Mouse (Mus musculus) bone marrow, adult 2 months (tissue): ENCODE measurements around the gene Atp11a. TPM values are rescaled to one million over a fixed set of nuclear protein-coding genes. Genes with fewer than 3 reads are reported as not detected.

Experiments
- H3K27ac ChIP-seq: fragments of 200-500 bp; 2 replicates; pipeline ENCODE4 v1.5.1; 2012; ENCODE audit warnings: low read depth, mild to moderate bottlenecking, control low read depth, inconsistent platforms, low read length; ENCODE audit not compliant: control insufficient read depth, poor library complexity, insufficient read depth
- H3K4me1 ChIP-seq: fragments of 200-500 bp; 2 replicates; pipeline ENCODE4 v1.6.1; 2011; ENCODE audit warnings: low read length; ENCODE audit not compliant: control insufficient read depth, insufficient read depth
- H3K4me3 ChIP-seq: fragments of 200-500 bp; replicated peaks from 2 replicates; pipeline ENCODE3; 2011; ENCODE audit warnings: mild to moderate bottlenecking, low read depth, low read length, control low read depth; ENCODE audit not compliant: control insufficient read depth
- CTCF ChIP-seq: fragments of 200-500 bp; IDR thresholded peaks from 2 replicates; pipeline ENCODE4 v1.5.1; 2011; ENCODE audit warnings: low read length, control low read depth; ENCODE audit not compliant: control insufficient read depth, insufficient read depth
- POLR2A ChIP-seq: fragments of 200-500 bp; IDR thresholded peaks from 2 replicates; pipeline ENCODE4 v1.6.1; 2011; ENCODE audit warnings: low read depth, mild to moderate bottlenecking, control low read depth, low read length, borderline replicate concordance; ENCODE audit not compliant: control insufficient read depth
- WGBS: fragments of 180-500 bp; shearing (Covaris S2); methylation state at CpG from one replicate; pipeline ENCODE4 v1.1.7; 2018; 5-methylcytosine and 5-hydroxymethylcytosine counted together
- polyA plus RNA-seq: library from polyadenylated mRNA; stranded (reverse); fragments of >200 nt; gene quantifications from 2 replicates; pipeline ENCODE4 v1.2.4, GENCODE M21; 2011; ENCODE audit warnings: low replicate concordance; ENCODE audit not compliant: missing spikeins, insufficient read depth, insufficient read length

Gene Atp11a
- polyA plus RNA-seq, 1 experiment = 28.4 TPM

DNA sequence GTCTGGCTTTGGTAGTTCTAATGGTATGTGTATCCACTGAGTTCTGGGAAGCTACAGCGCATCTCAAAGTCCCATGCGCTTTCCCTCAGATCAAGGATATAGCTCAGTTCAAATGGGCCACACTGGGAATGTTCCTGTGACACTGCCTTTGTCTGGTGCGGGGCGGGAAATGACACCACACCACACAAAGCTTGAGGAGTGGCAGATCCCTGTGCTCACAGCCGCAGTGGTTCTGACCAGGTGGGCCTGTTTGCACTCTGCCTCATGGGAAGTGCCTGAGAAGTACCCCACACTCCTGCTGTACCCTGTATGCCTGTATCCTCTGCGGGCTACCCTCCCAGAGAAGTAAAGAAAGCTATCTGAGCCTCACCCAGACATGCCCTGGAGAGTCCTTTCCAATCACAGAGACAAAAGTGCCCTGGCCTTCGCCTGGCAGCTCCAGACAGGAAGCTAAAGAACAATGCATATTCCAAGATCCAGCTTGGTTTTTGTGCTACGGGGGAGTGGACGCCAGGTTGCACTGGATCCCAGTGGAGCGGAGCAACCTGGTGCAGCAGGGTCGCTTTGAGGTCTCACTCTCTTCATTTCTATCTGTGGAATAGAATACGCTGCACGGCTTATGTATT lies 147.1 kb downstream of the Atp11a start:
- Histone ChIP-seq H3K4me3 (no peak overlapping the region), H3K4me1 (no peaks in the 10 kb centered on the region), H3K27ac (no peak overlapping the region)
- TF ChIP-seq POLR2A = no peak
- no peak for TF ChIP-seq CTCF
- 86% methylated on average over 13 of the region's 13 CpGs for WGBS

DNA sequence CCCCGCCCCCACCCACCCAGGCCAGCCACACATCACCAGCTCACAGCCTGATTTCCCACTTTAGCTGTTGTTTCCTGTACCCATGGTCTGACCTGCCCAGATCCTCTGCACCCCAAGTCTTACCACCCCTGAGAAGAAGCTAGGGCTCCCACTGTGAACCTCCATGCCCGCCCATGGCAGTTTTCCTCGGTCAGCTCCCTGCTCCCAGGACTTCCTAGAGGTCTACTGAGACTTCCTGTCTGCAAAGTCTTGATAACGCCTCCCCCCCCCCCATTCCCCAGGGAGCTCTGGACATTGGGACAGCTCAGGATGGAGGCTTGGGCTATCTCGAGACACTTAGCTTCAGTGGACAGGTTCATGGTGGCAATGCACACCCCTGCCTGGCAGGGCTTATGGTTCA lies 148.3 kb downstream of the Atp11a start:
- no peaks in the 10 kb centered on the region for H3K4me1 ChIP-seq
- 55% methylated on average over 5 of the region's 5 CpGs for WGBS
- TF ChIP-seq CTCF (no peak), POLR2A (no peak)
- H3K27ac ChIP-seq = no peak overlapping the region
- H3K4me3 ChIP-seq = no peak overlapping the region

DNA sequence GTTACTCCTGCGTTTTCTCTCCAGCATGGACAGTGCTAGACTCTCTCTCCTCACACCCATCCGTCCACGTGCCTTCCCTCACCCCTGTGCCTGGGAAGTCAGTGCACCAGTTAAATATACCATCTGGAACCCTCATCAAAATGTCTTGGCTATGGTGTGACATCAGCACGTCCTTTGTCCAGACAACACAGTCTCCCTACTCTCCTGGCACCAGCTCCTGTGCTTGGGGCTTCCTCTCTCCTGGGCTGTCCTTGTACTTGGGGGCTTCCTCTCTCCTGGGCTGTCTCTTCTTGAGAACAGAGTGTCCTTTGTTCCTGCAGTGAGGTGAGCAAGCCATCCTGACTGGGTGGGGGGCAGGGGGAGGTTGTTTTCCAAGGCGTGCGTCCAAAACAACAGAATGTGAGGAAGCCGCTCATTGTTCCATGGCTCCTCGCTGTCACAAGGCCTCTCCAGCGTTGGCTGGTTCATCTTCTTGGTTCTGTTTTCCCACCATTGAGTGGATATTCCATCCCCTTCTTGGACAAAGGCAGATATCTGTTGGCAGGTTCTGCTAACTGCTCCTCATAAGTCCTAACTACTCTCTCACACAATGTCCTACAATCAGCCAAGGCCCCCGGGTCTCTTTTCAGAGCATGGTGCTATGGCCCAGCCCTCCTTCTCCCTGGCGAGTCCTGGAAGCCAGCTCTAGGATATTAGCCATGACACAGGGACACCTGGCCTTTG lies 148.9 kb downstream of the Atp11a start:
- Histone ChIP-seq H3K4me3 (no peak overlapping the region), H3K27ac (no peak overlapping the region), H3K4me1 (no peaks in the 10 kb centered on the region)
- TF ChIP-seq POLR2A (no peak), CTCF (no peak)
- WGBS = 80% methylated on average over 11 of the region's 11 CpGs

DNA sequence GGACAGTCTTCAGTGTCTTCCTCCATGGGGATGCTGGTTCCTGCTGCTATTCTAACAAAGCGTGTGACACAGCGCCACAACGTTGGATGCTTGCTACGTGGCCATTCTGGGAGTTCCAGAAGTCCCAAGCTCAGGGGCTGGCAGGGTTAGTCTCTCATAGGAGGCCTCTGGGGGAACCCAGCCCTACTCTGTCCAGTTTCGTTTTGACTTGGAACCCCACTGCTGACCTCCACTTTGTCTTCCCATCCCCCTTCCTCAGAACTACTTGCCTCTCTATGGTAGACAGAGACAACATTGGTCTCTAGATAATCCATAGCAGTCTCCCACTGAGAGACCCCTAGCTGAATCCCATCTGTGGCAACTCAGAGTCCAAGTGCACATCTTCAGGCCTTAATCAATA lies 149.8 kb downstream of the Atp11a start:
- Histone ChIP-seq H3K27ac (no peak overlapping the region), H3K4me3 (no peak overlapping the region), H3K4me1 (no peaks in the 10 kb centered on the region)
- WGBS = 76% methylated on average over 5 of the region's 5 CpGs
- TF ChIP-seq POLR2A (no peak), CTCF (no peak)

DNA sequence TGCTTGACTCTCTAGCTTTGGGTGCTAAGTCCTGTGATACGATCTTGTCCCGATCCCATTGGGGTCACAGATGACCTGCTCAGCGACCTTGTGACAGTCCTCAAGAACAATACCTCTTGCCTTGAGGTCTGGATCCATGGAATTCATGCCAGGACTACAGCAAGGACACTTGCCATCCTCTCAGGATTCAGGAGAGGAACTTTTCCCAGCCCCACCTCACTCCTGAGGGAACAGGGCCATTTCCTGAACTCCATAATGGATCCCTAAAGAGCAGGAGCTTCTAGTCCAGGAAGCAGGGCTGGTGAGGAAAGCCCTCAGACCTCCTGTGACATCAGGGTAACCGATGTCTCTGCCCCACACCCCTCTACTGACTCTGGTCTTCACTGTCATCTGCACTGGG lies 150.9 kb downstream of the Atp11a start:
- TF ChIP-seq POLR2A (no peak), CTCF (no peak)
- H3K27ac ChIP-seq = no peak overlapping the region
- no peak overlapping the region for H3K4me3 ChIP-seq
- no peaks in the 10 kb centered on the region for H3K4me1 ChIP-seq
- WGBS = 61% methylated on average over 4 of the region's 4 CpGs

DNA sequence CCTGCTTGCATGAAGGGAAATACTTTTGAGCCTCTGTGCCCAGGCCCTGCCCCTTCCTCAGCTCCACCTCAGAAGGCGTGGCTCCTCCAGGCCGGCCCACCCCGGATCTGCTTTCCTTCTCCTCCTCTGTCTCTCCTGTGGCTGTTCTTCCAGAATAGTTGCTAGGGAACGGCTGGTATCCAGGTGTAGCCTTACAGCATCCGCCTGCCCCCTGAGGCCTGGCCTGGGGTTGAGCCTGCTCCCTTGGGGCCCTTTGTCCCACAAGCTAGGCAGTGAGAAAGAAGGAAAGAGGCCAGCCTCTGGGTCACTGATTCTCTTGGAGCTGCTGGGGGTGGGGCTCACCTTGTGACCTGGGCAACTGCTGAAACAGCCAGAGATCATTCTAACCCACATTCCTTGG lies 155.2 kb downstream of the Atp11a start:
- TF ChIP-seq CTCF = no peak
- no peak for TF ChIP-seq POLR2A
- Histone ChIP-seq H3K27ac (0 out of 2 replicates have a peak overlapping the region, but pooled peaks have one; percentile 12), H3K4me1 (no peaks in the 10 kb centered on the region), H3K4me3 (no peak overlapping the region)
- WGBS = 82% methylated on average over 5 of the region's 5 CpGs

DNA sequence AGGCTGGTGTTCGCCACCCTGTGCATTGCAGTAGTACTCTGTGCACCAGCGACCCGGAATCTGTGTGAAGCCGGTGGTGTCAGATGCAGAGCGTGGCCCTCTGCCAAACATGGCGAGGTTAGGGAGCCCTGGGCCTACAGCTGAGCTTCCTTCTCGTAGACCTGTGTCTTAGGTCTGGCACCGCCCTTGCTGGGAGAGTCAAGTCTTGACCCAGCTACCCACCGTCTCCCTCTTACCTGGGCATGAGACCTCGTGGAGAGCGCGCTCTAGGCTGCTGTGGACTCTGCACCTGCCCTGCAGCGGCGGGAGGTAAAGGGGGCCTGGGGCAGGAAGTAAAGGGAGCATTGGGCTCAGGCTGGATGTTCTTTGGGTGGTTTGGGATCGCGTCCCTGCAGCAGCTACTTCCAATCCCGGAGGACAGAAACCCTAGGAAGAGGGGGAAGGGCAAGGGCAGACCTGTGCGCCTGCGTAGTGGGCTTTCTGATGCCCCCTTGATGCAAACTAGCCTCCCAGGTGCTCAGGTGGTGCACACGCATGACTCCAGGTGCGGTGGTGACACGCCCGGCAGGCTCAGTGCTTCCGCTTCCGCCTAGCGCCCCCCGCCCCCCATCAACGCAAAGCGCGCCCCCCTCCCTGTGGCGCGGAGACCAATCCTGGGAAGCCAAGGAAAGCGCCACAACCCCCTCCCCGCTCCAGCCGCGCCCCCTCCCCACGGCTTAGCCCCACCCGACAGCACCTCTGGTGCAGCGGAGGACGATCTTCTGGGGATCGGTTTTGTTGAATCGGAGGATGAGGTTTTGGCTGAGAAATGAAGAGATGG lies 158.6 kb downstream of the Atp11a start:
- H3K4me1 ChIP-seq = no peaks in the 10 kb centered on the region
- TF ChIP-seq POLR2A = no peak
- TF ChIP-seq CTCF = no peak
- no peak overlapping the region for H3K27ac ChIP-seq
- 22% methylated on average over 42 of the region's 42 CpGs for WGBS
- H3K4me3 ChIP-seq = no peak overlapping the region
